Mouse (Mus musculus) bone marrow, adult 2 months (tissue): ENCODE measurements around the gene Ptpn13. TPM values are rescaled to one million over a fixed set of nuclear protein-coding genes. Genes with fewer than 3 reads are reported as not detected.

Source experiments
- H3K27ac ChIP-seq: fragments of 200-500 bp; 2 replicates; pipeline ENCODE4 v1.5.1; 2012; ENCODE audit warnings: low read depth, mild to moderate bottlenecking, control low read depth, inconsistent platforms, low read length; ENCODE audit not compliant: control insufficient read depth, poor library complexity, insufficient read depth
- H3K4me1 ChIP-seq: fragments of 200-500 bp; 2 replicates; pipeline ENCODE4 v1.6.1; 2011; ENCODE audit warnings: low read length; ENCODE audit not compliant: control insufficient read depth, insufficient read depth
- H3K4me3 ChIP-seq: fragments of 200-500 bp; replicated peaks from 2 replicates; pipeline ENCODE3; 2011; ENCODE audit warnings: mild to moderate bottlenecking, low read depth, low read length, control low read depth; ENCODE audit not compliant: control insufficient read depth
- CTCF ChIP-seq: fragments of 200-500 bp; IDR thresholded peaks from 2 replicates; pipeline ENCODE4 v1.5.1; 2011; ENCODE audit warnings: low read length, control low read depth; ENCODE audit not compliant: control insufficient read depth, insufficient read depth
- POLR2A ChIP-seq: fragments of 200-500 bp; IDR thresholded peaks from 2 replicates; pipeline ENCODE4 v1.6.1; 2011; ENCODE audit warnings: low read depth, mild to moderate bottlenecking, control low read depth, low read length, borderline replicate concordance; ENCODE audit not compliant: control insufficient read depth
- WGBS: fragments of 180-500 bp; shearing (Covaris S2); methylation state at CpG from one replicate; pipeline ENCODE4 v1.1.7; 2018; 5-methylcytosine and 5-hydroxymethylcytosine counted together
- polyA plus RNA-seq: library from polyadenylated mRNA; stranded (reverse); fragments of >200 nt; gene quantifications from 2 replicates; pipeline ENCODE4 v1.2.4, GENCODE M21; 2011; ENCODE audit warnings: low replicate concordance; ENCODE audit not compliant: missing spikeins, insufficient read depth, insufficient read length

Gene Ptpn13
- polyA plus RNA-seq, 1 experiment = 2.4 TPM

GRCm38 (mm10) chr5:103610856-103611472, 186.0 kb downstream of the Ptpn13 start:
- H3K4me1 ChIP-seq = no peaks in the 10 kb centered on the region
- 87% methylated on average over 10 of the region's 10 CpGs for WGBS
- no peak overlapping the region for H3K27ac ChIP-seq
- TF ChIP-seq CTCF (no peak), POLR2A (no peak)
- no peak overlapping the region for H3K4me3 ChIP-seq

GRCm38 (mm10) chr5:103612316-103612715, 187.3 kb downstream of the Ptpn13 start:
- no peak overlapping the region for H3K4me3 ChIP-seq
- TF ChIP-seq POLR2A (no peak), CTCF (no peak)
- H3K27ac ChIP-seq = no peak overlapping the region
- no peaks in the 10 kb centered on the region; the same call in 1 of the 2 replicates for H3K4me1 ChIP-seq
- 76% methylated on average over 7 of the region's 7 CpGs for WGBS

GRCm38 (mm10) chr5:103614356-103614755, 189.4 kb downstream of the Ptpn13 start:
- no peak overlapping the region for H3K27ac ChIP-seq
- H3K4me3 ChIP-seq = no peak overlapping the region
- WGBS = 58% methylated on average over 7 of the region's 7 CpGs
- no peak for TF ChIP-seq POLR2A
- no peak for TF ChIP-seq CTCF
- H3K4me1 ChIP-seq = no peaks in the 10 kb centered on the region; the same call in 1 of the 2 replicates

GRCm38 (mm10) chr5:103617191-103617590, 192.2 kb downstream of the Ptpn13 start:
- no peaks in the 10 kb centered on the region; the same call in 1 of the 2 replicates for H3K4me1 ChIP-seq
- no peak overlapping the region for H3K27ac ChIP-seq
- TF ChIP-seq POLR2A (no peak), CTCF (no peak)
- WGBS = 81% methylated on average over 9 of the region's 9 CpGs
- H3K4me3 ChIP-seq = no peak overlapping the region

GRCm38 (mm10) chr5:103620301-103620973, 195.4 kb downstream of the Ptpn13 start:
- no peaks in the 10 kb centered on the region; the same call in 1 of the 2 replicates for H3K4me1 ChIP-seq
- no peak overlapping the region for H3K27ac ChIP-seq
- H3K4me3 ChIP-seq = no peak overlapping the region
- 75% methylated on average over 12 of the region's 12 CpGs for WGBS
- no peak for TF ChIP-seq CTCF
- no peak for TF ChIP-seq POLR2A

- 81% methylated on average over 5 of the region's 5 CpGs for WGBS
- Histone ChIP-seq H3K27ac (no peak overlapping the region), H3K4me3 (no peak overlapping the region), H3K4me1 (no peaks in the 10 kb centered on the region; the same call in 1 of the 2 replicates)
- TF ChIP-seq CTCF (no peak), POLR2A (no peak)
Measured at GRCm38 (mm10) chr5:103622321-103622720, 197.3 kb downstream of the Ptpn13 start.

GRCm38 (mm10) chr5:103624831-103625230, 199.8 kb downstream of the Ptpn13 start:
- H3K27ac ChIP-seq = no peak overlapping the region
- H3K4me3 ChIP-seq = no peak overlapping the region
- 64% methylated on average over 5 of the region's 5 CpGs for WGBS
- TF ChIP-seq POLR2A (no peak), CTCF (no peak)
- H3K4me1 ChIP-seq = no peaks in the 10 kb centered on the region

GRCm38 (mm10) chr5:103628499-103628898, 203.5 kb downstream of the Ptpn13 start:
- H3K27ac ChIP-seq = no peak overlapping the region
- no peak for TF ChIP-seq POLR2A
- TF ChIP-seq CTCF = no peak
- 73% methylated on average over 6 of the region's 6 CpGs for WGBS

More at GRCm38 (mm10) chr5:103628499-103628898, 203.5 kb downstream of the Ptpn13 start:
- Histone ChIP-seq H3K4me3 (no peak overlapping the region), H3K4me1 (no peaks in the 10 kb centered on the region)
